Mouse (Mus musculus): ENCODE measurements around the gene Ccdc162.

- TF ChIP-seq CTCF (IDR thresholded peaks at IDR 0.05; ENCODE audit: control insufficient read depth, insufficient read depth, low read length) (no peak), POLR2A (IDR thresholded peaks at IDR 0.05; ENCODE audit: borderline replicate concordance, control insufficient read depth, low read depth, low read length) (no peak)
Observed at GRCm38 (mm10) chr10:41746554-41746953, 30.1 kb upstream of the Ccdc162 start.
